Mouse (Mus musculus): ENCODE data around the gene Fut2. TPM values are rescaled to one million over a fixed set of nuclear protein-coding genes. Genes with fewer than 3 reads are reported as not detected.
A peak's percentile ranks its signal among the peaks of the same experiment; 100 is the strongest.

Gene Fut2
- polyA plus RNA-seq, 1 experiment, result not detected

- Histone ChIP-seq H3K4me1 (ENCODE audit: control insufficient read depth, insufficient read depth, insufficient read length) (peaks cover 10% of the 10 kb centered on the region; the same call in 1 of the 2 replicates), H3K4me3 (ENCODE audit: extremely low read depth, insufficient read depth, insufficient read length) (no peak overlapping the region), H3K27me3 (ENCODE audit: control insufficient read depth, insufficient read depth, low read length) (no peaks in the 10 kb centered on the region), H3K27ac (ENCODE audit: insufficient read depth, low read length) (no peak overlapping the region), H3K36me3 (ENCODE audit: control insufficient read depth, insufficient read depth, low read length) (no peaks in the 10 kb centered on the region)
- no peak for DNase-seq (ENCODE audit: low read depth in 1 of 2, low spot score in 2 of 2)
- TF ChIP-seq POLR2A (IDR thresholded peaks at IDR 0.05; ENCODE audit: low read depth, low read length) (no peak), CTCF (IDR thresholded peaks at IDR 0.05; ENCODE audit: extremely low read depth, insufficient read depth, insufficient read length, insufficient replicate concordance) (no peak)
- WGBS, result 91% methylated on average over 29 of the region's 29 CpGs
Measured at GRCm38 (mm10) chr7:45638623-45639401, 27.4 kb downstream of the Fut2 start.

- H3K36me3 ChIP-seq (ENCODE audit: control insufficient read depth, insufficient read depth, low read length), result no peaks in the 10 kb centered on the region
- TF ChIP-seq POLR2A (IDR thresholded peaks at IDR 0.05; ENCODE audit: low read depth, low read length), result no peak
- no peak for TF ChIP-seq CTCF (IDR thresholded peaks at IDR 0.05; ENCODE audit: extremely low read depth, insufficient read depth, insufficient read length, insufficient replicate concordance)
- WGBS, result 79% methylated on average over 6 of the region's 6 CpGs
- H3K4me3 ChIP-seq (ENCODE audit: extremely low read depth, insufficient read depth, insufficient read length), result no peak overlapping the region
- DNase-seq (ENCODE audit: low read depth in 1 of 2, low spot score in 2 of 2), result no peak
- H3K27ac ChIP-seq (ENCODE audit: insufficient read depth, low read length), result no peak overlapping the region
- H3K4me1 ChIP-seq (ENCODE audit: control insufficient read depth, insufficient read depth, insufficient read length), result peaks cover 4% of the 10 kb centered on the region; the same call in 1 of the 2 replicates
- no peaks in the 10 kb centered on the region for H3K27me3 ChIP-seq (ENCODE audit: control insufficient read depth, insufficient read depth, low read length)
Measured at GRCm38 (mm10) chr7:45637710-45638109, 28.5 kb downstream of the Fut2 start.

- WGBS, result 64% methylated on average over 15 of the region's 15 CpGs
- DNase-seq (ENCODE audit: low read depth in 1 of 2, low spot score in 2 of 2), result no peak
- no peak for TF ChIP-seq CTCF (IDR thresholded peaks at IDR 0.05; ENCODE audit: extremely low read depth, insufficient read depth, insufficient read length, insufficient replicate concordance)
- TF ChIP-seq POLR2A (IDR thresholded peaks at IDR 0.05; ENCODE audit: low read depth, low read length), result no peak
- no peaks in the 10 kb centered on the region for H3K36me3 ChIP-seq (ENCODE audit: control insufficient read depth, insufficient read depth, low read length)
- H3K4me1 ChIP-seq (ENCODE audit: control insufficient read depth, insufficient read depth, insufficient read length), result peaks cover 4% of the 10 kb centered on the region; the same call in 1 of the 2 replicates
- no peaks in the 10 kb centered on the region for H3K27me3 ChIP-seq (ENCODE audit: control insufficient read depth, insufficient read depth, low read length)
- no peak overlapping the region for H3K27ac ChIP-seq (ENCODE audit: insufficient read depth, low read length)
- H3K4me3 ChIP-seq (ENCODE audit: extremely low read depth, insufficient read depth, insufficient read length), result no peak overlapping the region
Measured at GRCm38 (mm10) chr7:45635711-45636688, 30.2 kb downstream of the Fut2 start.

GRCm38 (mm10) chr7:45634946-45635681 lies 31.1 kb downstream of the Fut2 start:
- Histone ChIP-seq H3K36me3 (ENCODE audit: control insufficient read depth, insufficient read depth, low read length) (no peaks in the 10 kb centered on the region), H3K4me1 (ENCODE audit: control insufficient read depth, insufficient read depth, insufficient read length) (peaks cover 4% of the 10 kb centered on the region; the same call in 1 of the 2 replicates), H3K4me3 (ENCODE audit: extremely low read depth, insufficient read depth, insufficient read length) (no peak overlapping the region), H3K27ac (ENCODE audit: insufficient read depth, low read length) (peak overlapping the region; percentile 17), H3K27me3 (ENCODE audit: control insufficient read depth, insufficient read depth, low read length) (no peaks in the 10 kb centered on the region)
- DNase-seq (ENCODE audit: low read depth in 1 of 2, low spot score in 2 of 2), result peak in 1 of 2 experiments; percentile 68
- TF ChIP-seq CTCF (IDR thresholded peaks at IDR 0.05; ENCODE audit: extremely low read depth, insufficient read depth, insufficient read length, insufficient replicate concordance) (no peak), POLR2A (IDR thresholded peaks at IDR 0.05; ENCODE audit: low read depth, low read length) (no peak)
- 53% methylated on average over 11 of the region's 11 CpGs for WGBS

GRCm38 (mm10) chr7:45632499-45632898 lies 33.7 kb downstream of the Fut2 start:
- H3K4me1 ChIP-seq (ENCODE audit: control insufficient read depth, insufficient read depth, insufficient read length), result peaks cover 6% of the 10 kb centered on the region
- TF ChIP-seq CTCF (IDR thresholded peaks at IDR 0.05; ENCODE audit: extremely low read depth, insufficient read depth, insufficient read length, insufficient replicate concordance) (no peak), POLR2A (IDR thresholded peaks at IDR 0.05; ENCODE audit: low read depth, low read length) (no peak)
- H3K27me3 ChIP-seq (ENCODE audit: control insufficient read depth, insufficient read depth, low read length), result no peaks in the 10 kb centered on the region
- 78% methylated on average over 35 of the region's 35 CpGs for WGBS
- H3K36me3 ChIP-seq (ENCODE audit: control insufficient read depth, insufficient read depth, low read length), result no peaks in the 10 kb centered on the region
- no peak overlapping the region for H3K4me3 ChIP-seq (ENCODE audit: extremely low read depth, insufficient read depth, insufficient read length)
- H3K27ac ChIP-seq (ENCODE audit: insufficient read depth, low read length), result no peak overlapping the region
- DNase-seq (ENCODE audit: low read depth in 1 of 2, low spot score in 2 of 2), result no peak

All from spleen, adult 2 months (tissue).